Mouse (Mus musculus): ENCODE measurements around the gene Mlh3.
A peak's percentile ranks its signal among the peaks of the same experiment; 100 is the strongest.
"Not testable (repeated sequence)": the region's sequence is repeated elsewhere in the genome, so short reads cannot be mapped to it uniquely, and the experiment has no call there.

Gene Mlh3

GRCm38 (mm10) chr12:85270319-85270718, at the start of gene Mlh3:
Gene Mlh3 (minus strand): TSS chr12:85270599.
- DNase-seq: peak; percentile 87

GRCm38 (mm10) chr12:85308651-85309050, 38.3 kb upstream of the Mlh3 start:
- DNase-seq: no peak

- DNase-seq: peak; percentile 83
These were observed 35.0 kb upstream of the Mlh3 start for GRCm38 (mm10) chr12:85305247-85305892.

- no peak for DNase-seq
These were observed 34.3 kb upstream of the Mlh3 start for GRCm38 (mm10) chr12:85304725-85305124.

GRCm38 (mm10) chr12:85303256-85303655, 32.9 kb upstream of the Mlh3 start:
- DNase-seq: no peak

GRCm38 (mm10) chr12:85298835-85299180, 28.4 kb upstream of the Mlh3 start:
- no peak for DNase-seq

GRCm38 (mm10) chr12:85298127-85298834, 27.9 kb upstream of the Mlh3 start:
- DNase-seq: no peak

GRCm38 (mm10) chr12:85297345-85297997, 27.1 kb upstream of the Mlh3 start:
- no peak for DNase-seq

GRCm38 (mm10) chr12:85296915-85297314, 26.5 kb upstream of the Mlh3 start:
- no peak for DNase-seq

GRCm38 (mm10) chr12:85295506-85295905, 25.1 kb upstream of the Mlh3 start:
- DNase-seq: no peak

- no peak for DNase-seq
These were observed 22.5 kb upstream of the Mlh3 start for GRCm38 (mm10) chr12:85292906-85293305.

- DNase-seq: no peak
These were observed 21.9 kb upstream of the Mlh3 start for GRCm38 (mm10) chr12:85292288-85292687.

- DNase-seq: no peak
These were observed 21.1 kb upstream of the Mlh3 start for GRCm38 (mm10) chr12:85291541-85291940.

GRCm38 (mm10) chr12:85290633-85291032, 20.2 kb upstream of the Mlh3 start:
- DNase-seq: no peak

GRCm38 (mm10) chr12:85289157-85290000, 19.0 kb upstream of the Mlh3 start:
- DNase-seq: no peak

- DNase-seq: peak; percentile 83
These were observed 18.2 kb upstream of the Mlh3 start, which contains the start of gene Zc2hc1c for GRCm38 (mm10) chr12:85288486-85289156. Gene Zc2hc1c (plus strand): TSS chr12:85288591.

GRCm38 (mm10) chr12:85287809-85288485, 17.5 kb upstream of the Mlh3 start, which contains the start of gene Acyp1:
Gene Acyp1 (minus strand): TSS chr12:85288438.
- DNase-seq: peak; percentile 41

- DNase-seq: peak; percentile 36
These were observed 16.5 kb upstream of the Mlh3 start for GRCm38 (mm10) chr12:85286941-85287340.

GRCm38 (mm10) chr12:85284996-85285395, 14.6 kb upstream of the Mlh3 start:
- no peak for DNase-seq

GRCm38 (mm10) chr12:85284331-85284730, 13.9 kb upstream of the Mlh3 start:
- no peak for DNase-seq

GRCm38 (mm10) chr12:85281756-85282155, 11.4 kb upstream of the Mlh3 start:
- DNase-seq: not testable (repeated sequence)

All from liver (tissue).